Mouse (Mus musculus) hindbrain, embryonic 13.5 days (tissue): ENCODE measurements around the gene Zgpat. TPM values are rescaled to one million over a fixed set of nuclear protein-coding genes. Genes with fewer than 3 reads are reported as not detected.
A peak's percentile ranks its signal among the peaks of the same experiment; 100 is the strongest.

Experiments used
- ATAC-seq: fragments of 200-750 bp; cut with Nextera tagmentation; 2 replicates; pipeline ENCODE4 v1.8.0; 2017; ENCODE audit warnings: moderate TSS enrichment; ENCODE audit not compliant: low FRiP score
- H3K27ac ChIP-seq: fragments of 300-500 bp; sonication (generic); 2 replicates; pipeline ENCODE4 v1.5.1; 2015; ENCODE audit warnings: inconsistent platforms, mild to moderate bottlenecking, moderate library complexity
- H3K27me3 ChIP-seq: fragments of 300-500 bp; sonication (generic); 2 replicates; pipeline ENCODE4 v1.6.1; 2015; ENCODE audit warnings: mild to moderate bottlenecking, inconsistent platforms
- H3K36me3 ChIP-seq: fragments of 300-500 bp; sonication (generic); 2 replicates; pipeline ENCODE4 v1.6.1; 2015; ENCODE audit warnings: mild to moderate bottlenecking, inconsistent platforms
- H3K4me1 ChIP-seq: fragments of 300-500 bp; sonication (generic); replicated peaks from 2 replicates; pipeline ENCODE4 v1.6.1; 2015; ENCODE audit warnings: inconsistent platforms
- H3K4me2 ChIP-seq: fragments of 300-500 bp; sonication (generic); 2 replicates; pipeline ENCODE4 v1.6.1; 2015; ENCODE audit warnings: inconsistent platforms, mild to moderate bottlenecking, moderate library complexity
- H3K4me3 ChIP-seq: fragments of 300-500 bp; sonication (generic); 2 replicates; pipeline ENCODE4 v1.5.1; 2015; ENCODE audit warnings: mild to moderate bottlenecking, inconsistent platforms
- H3K9ac ChIP-seq: fragments of 300-500 bp; sonication (generic); 2 replicates; pipeline ENCODE4 v1.6.1; 2015; ENCODE audit warnings: mild to moderate bottlenecking, inconsistent platforms
- H3K9me3 ChIP-seq: fragments of 300-500 bp; sonication (generic); 2 replicates; pipeline ENCODE4 v1.6.1; 2016; ENCODE audit warnings: inconsistent platforms
- WGBS: fragments of 180-500 bp; shearing (Covaris S2); methylation state at CpG from one replicate; pipeline ENCODE4 v1.1.7; 2015; 5-methylcytosine and 5-hydroxymethylcytosine counted together
- polyA plus RNA-seq: library from polyadenylated mRNA; unstranded; fragments of >200 nt; fragmentation: Nextera tagmentation; extraction: Ambion mirVana; gene quantifications from 2 replicates; pipeline ENCODE4 v1.2.1, GENCODE M21; 2015

Gene Zgpat
- polyA plus RNA-seq, 1 experiment from 2014 or later = 69.8 TPM

- peak overlapping the region; percentile 69 for H3K4me3 ChIP-seq
- WGBS = under 1% methylated on average over 20 of the region's 20 CpGs
- H3K27ac ChIP-seq = peak overlapping the region; percentile 93
- peak overlapping the region; percentile 95 for H3K9ac ChIP-seq
- peak overlapping the region; percentile 96 for H3K4me2 ChIP-seq
- peaks cover 49% of the 10 kb centered on the region for H3K4me1 ChIP-seq
- H3K9me3 ChIP-seq = no peaks in the 10 kb centered on the region
- peaks cover 39% of the 10 kb centered on the region for H3K36me3 ChIP-seq
- no peaks in the 10 kb centered on the region for H3K27me3 ChIP-seq
- peak; percentile 73 for ATAC-seq
Observed at GRCm38 (mm10) chr2:181365655-181366075, 937 bp downstream of the Zgpat start.

GRCm38 (mm10) chr2:181370001-181370400, 5.3 kb downstream of the Zgpat start:
- H3K4me1 ChIP-seq = peaks cover 34% of the 10 kb centered on the region
- H3K27ac ChIP-seq = no peak overlapping the region
- no peaks in the 10 kb centered on the region for H3K9me3 ChIP-seq
- no peaks in the 10 kb centered on the region for H3K27me3 ChIP-seq
- H3K4me3 ChIP-seq = no peak overlapping the region
- H3K36me3 ChIP-seq = peaks cover 26% of the 10 kb centered on the region
- ATAC-seq = no peak
- no peak overlapping the region for H3K9ac ChIP-seq
- no peak overlapping the region for H3K4me2 ChIP-seq
- WGBS = 97% methylated on average over 5 of the region's 5 CpGs

- Histone ChIP-seq H3K27ac (no peak overlapping the region), H3K4me1 (no peaks in the 10 kb centered on the region), H3K9me3 (no peaks in the 10 kb centered on the region), H3K36me3 (peaks cover 35% of the 10 kb centered on the region), H3K27me3 (no peaks in the 10 kb centered on the region), H3K9ac (no peak overlapping the region), H3K4me2 (no peak overlapping the region), H3K4me3 (no peak overlapping the region)
- WGBS = 95% methylated on average over 2 of the region's 2 CpGs
- ATAC-seq = no peak
Observed at GRCm38 (mm10) chr2:181375787-181376186, 11.1 kb downstream of the Zgpat start.

- Histone ChIP-seq H3K9ac (no peak overlapping the region), H3K4me1 (no peaks in the 10 kb centered on the region), H3K27ac (no peak overlapping the region), H3K9me3 (no peaks in the 10 kb centered on the region), H3K36me3 (peaks cover 41% of the 10 kb centered on the region), H3K4me2 (no peak overlapping the region), H3K27me3 (no peaks in the 10 kb centered on the region), H3K4me3 (no peak overlapping the region)
- 90% methylated on average over 2 of the region's 2 CpGs for WGBS
- ATAC-seq = no peak
Observed at GRCm38 (mm10) chr2:181377230-181377629, 12.5 kb downstream of the Zgpat start.

GRCm38 (mm10) chr2:181378701-181379100, 14.0 kb downstream of the Zgpat start:
- H3K4me3 ChIP-seq = no peak overlapping the region
- 97% methylated on average over 5 of the region's 5 CpGs for WGBS
- H3K36me3 ChIP-seq = peaks cover 56% of the 10 kb centered on the region
- H3K27me3 ChIP-seq = no peaks in the 10 kb centered on the region
- no peak overlapping the region for H3K27ac ChIP-seq
- ATAC-seq = no peak
- no peak overlapping the region for H3K4me2 ChIP-seq
- H3K9me3 ChIP-seq = no peaks in the 10 kb centered on the region
- no peak overlapping the region for H3K9ac ChIP-seq
- no peaks in the 10 kb centered on the region for H3K4me1 ChIP-seq

GRCm38 (mm10) chr2:181379778-181380177, 15.1 kb downstream of the Zgpat start, which contains the start of gene Lime1:
Gene Lime1, plus strand, starts transcription at chr2:181380078.
- ATAC-seq = no peak
- Histone ChIP-seq H3K9ac (no peak within 1 kb of the TSS), H3K36me3 (peaks cover 66% of the 10 kb centered on the region), H3K4me3 (no peak within 1 kb of the TSS), H3K27me3 (no peaks in the 10 kb centered on the region), H3K4me1 (no peaks in the 10 kb centered on the region), H3K27ac (no peak within 1 kb of the TSS), H3K9me3 (no peaks in the 10 kb centered on the region), H3K4me2 (no peak within 1 kb of the TSS)
- WGBS = 94% methylated on average over 12 of the region's 12 CpGs

- no peaks in the 10 kb centered on the region for H3K4me1 ChIP-seq
- no peak overlapping the region for H3K4me2 ChIP-seq
- no peak overlapping the region for H3K9ac ChIP-seq
- H3K4me3 ChIP-seq = no peak overlapping the region
- H3K36me3 ChIP-seq = peaks cover 70% of the 10 kb centered on the region
- no peak for ATAC-seq
- no peaks in the 10 kb centered on the region for H3K9me3 ChIP-seq
- 85% methylated on average over 5 of the region's 5 CpGs for WGBS
- no peak overlapping the region for H3K27ac ChIP-seq
- no peaks in the 10 kb centered on the region for H3K27me3 ChIP-seq
Observed at GRCm38 (mm10) chr2:181380251-181380650, 15.5 kb downstream of the Zgpat start.

- Histone ChIP-seq H3K27me3 (no peaks in the 10 kb centered on the region), H3K27ac (no peak overlapping the region), H3K4me3 (no peak overlapping the region), H3K4me2 (no peak overlapping the region), H3K36me3 (peaks cover 77% of the 10 kb centered on the region), H3K9me3 (no peaks in the 10 kb centered on the region), H3K9ac (no peak overlapping the region), H3K4me1 (no peaks in the 10 kb centered on the region; the same call in 1 of the 2 replicates)
- ATAC-seq = no peak
- WGBS = 98% methylated on average over 5 of the region's 5 CpGs
Observed at GRCm38 (mm10) chr2:181381107-181381506, 16.4 kb downstream of the Zgpat start.

GRCm38 (mm10) chr2:181381631-181382306, 17.0 kb downstream of the Zgpat start:
- no peak overlapping the region for H3K4me3 ChIP-seq
- H3K4me1 ChIP-seq = no peaks in the 10 kb centered on the region; the same call in 1 of the 2 replicates
- no peak overlapping the region for H3K9ac ChIP-seq
- H3K36me3 ChIP-seq = peaks cover 84% of the 10 kb centered on the region
- no peak overlapping the region for H3K27ac ChIP-seq
- no peak overlapping the region for H3K4me2 ChIP-seq
- no peaks in the 10 kb centered on the region for H3K9me3 ChIP-seq
- no peak for ATAC-seq
- H3K27me3 ChIP-seq = no peaks in the 10 kb centered on the region
- WGBS = 92% methylated on average over 6 of the region's 6 CpGs

- Histone ChIP-seq H3K27me3 (no peaks in the 10 kb centered on the region), H3K27ac (no peak overlapping the region; the same call in 1 of the 2 replicates), H3K4me2 (no peak overlapping the region), H3K9me3 (no peaks in the 10 kb centered on the region), H3K36me3 (peaks cover 76% of the 10 kb centered on the region), H3K4me1 (no peaks in the 10 kb centered on the region; the same call in 1 of the 2 replicates), H3K4me3 (no peak overlapping the region), H3K9ac (no peak overlapping the region)
- 91% methylated on average over 7 of the region's 7 CpGs for WGBS
- no peak for ATAC-seq
Observed at GRCm38 (mm10) chr2:181384463-181384862, 19.7 kb downstream of the Zgpat start.

- no peak overlapping the region; the same call in 1 of the 2 replicates for H3K27ac ChIP-seq
- no peak overlapping the region for H3K9ac ChIP-seq
- H3K4me3 ChIP-seq = no peak overlapping the region
- H3K9me3 ChIP-seq = no peaks in the 10 kb centered on the region
- no peaks in the 10 kb centered on the region; the same call in 1 of the 2 replicates for H3K4me1 ChIP-seq
- no peaks in the 10 kb centered on the region for H3K27me3 ChIP-seq
- 0 out of 2 replicates have a peak, but pooled peaks have one; percentile 18 for ATAC-seq
- no peak overlapping the region for H3K4me2 ChIP-seq
- H3K36me3 ChIP-seq = peaks cover 73% of the 10 kb centered on the region
- WGBS = 84% methylated on average over 4 of the region's 4 CpGs
Observed at GRCm38 (mm10) chr2:181384919-181385391, 20.2 kb downstream of the Zgpat start.

GRCm38 (mm10) chr2:181385885-181386284, 21.2 kb downstream of the Zgpat start:
- Histone ChIP-seq H3K9me3 (no peaks in the 10 kb centered on the region), H3K27me3 (no peaks in the 10 kb centered on the region), H3K27ac (peak overlapping the region; percentile 18; the same call in 1 of the 2 replicates), H3K4me3 (no peak overlapping the region), H3K4me2 (no peak overlapping the region), H3K36me3 (peaks cover 73% of the 10 kb centered on the region), H3K4me1 (no peaks in the 10 kb centered on the region; the same call in 1 of the 2 replicates), H3K9ac (no peak overlapping the region)
- 85% methylated on average over 3 of the region's 3 CpGs for WGBS
- ATAC-seq = no peak
